Mouse (Mus musculus): ENCODE data around the gene Tmem238l.

Tmem238l gene

GRCm38 (mm10) chr11:66956303-66956702, at the start of gene Tmem238l:
TSS of gene Tmem238l (plus strand) at chr11:66956638.
- DNase-seq (ENCODE audit: low spot score in 2 of 2): no peak

GRCm38 (mm10) chr11:66911811-66912210, 44.6 kb upstream of the Tmem238l start, which contains the start of gene Pirt:
TSS of gene Pirt (plus strand) at chr11:66911981.
- no peak for DNase-seq (ENCODE audit: low spot score in 2 of 2)

GRCm38 (mm10) chr11:66912531-66913458, 43.6 kb upstream of the Tmem238l start:
- DNase-seq (ENCODE audit: low spot score in 2 of 2): peak; percentile 13 to 30

GRCm38 (mm10) chr11:66914249-66914648, 42.2 kb upstream of the Tmem238l start:
- DNase-seq (ENCODE audit: low spot score in 2 of 2): peak; percentile 21 to 56

GRCm38 (mm10) chr11:66920012-66920411, 36.4 kb upstream of the Tmem238l start:
- no peak for DNase-seq (ENCODE audit: low spot score in 2 of 2)

- DNase-seq (ENCODE audit: low spot score in 2 of 2): no peak
Observed at GRCm38 (mm10) chr11:66924095-66924823, 32.2 kb upstream of the Tmem238l start.

GRCm38 (mm10) chr11:66928311-66928710, 28.1 kb upstream of the Tmem238l start:
- DNase-seq (ENCODE audit: low spot score in 2 of 2): no peak

GRCm38 (mm10) chr11:66932827-66933599, 23.4 kb upstream of the Tmem238l start:
- DNase-seq (ENCODE audit: low spot score in 2 of 2): no peak

GRCm38 (mm10) chr11:66934428-66935173, 21.8 kb upstream of the Tmem238l start:
- no peak for DNase-seq (ENCODE audit: low spot score in 2 of 2)

GRCm38 (mm10) chr11:66942011-66942410, 14.4 kb upstream of the Tmem238l start:
- DNase-seq (ENCODE audit: low spot score in 2 of 2): no peak

- DNase-seq (ENCODE audit: low spot score in 2 of 2): no peak
Observed at GRCm38 (mm10) chr11:66945224-66945767, 11.1 kb upstream of the Tmem238l start.

- no peak for DNase-seq (ENCODE audit: low spot score in 2 of 2)
Observed at GRCm38 (mm10) chr11:66946521-66946920, 9.9 kb upstream of the Tmem238l start.

GRCm38 (mm10) chr11:66946922-66947321, 9.5 kb upstream of the Tmem238l start:
- DNase-seq (ENCODE audit: low spot score in 2 of 2): no peak

GRCm38 (mm10) chr11:66960797-66961196, 4.4 kb downstream of the Tmem238l start:
- no peak for DNase-seq (ENCODE audit: low spot score in 2 of 2)

- DNase-seq (ENCODE audit: low spot score in 2 of 2): no peak
Observed at GRCm38 (mm10) chr11:66961447-66962176, 5.2 kb downstream of the Tmem238l start.

- no peak for DNase-seq (ENCODE audit: low spot score in 2 of 2)
Observed at GRCm38 (mm10) chr11:66963462-66963861, 7.0 kb downstream of the Tmem238l start.

- DNase-seq (ENCODE audit: low spot score in 2 of 2): no peak
Observed at GRCm38 (mm10) chr11:66966500-66967116, 10.2 kb downstream of the Tmem238l start.

GRCm38 (mm10) chr11:66968575-66968974, 12.1 kb downstream of the Tmem238l start:
- DNase-seq (ENCODE audit: low spot score in 2 of 2): no peak

GRCm38 (mm10) chr11:66973507-66973906, 17.1 kb downstream of the Tmem238l start:
- no peak for DNase-seq (ENCODE audit: low spot score in 2 of 2)
